Mouse (Mus musculus) hindbrain, postnatal 0 days (tissue): ENCODE results near the gene Pnrc2. TPM values are rescaled to one million over a fixed set of nuclear protein-coding genes. Genes with fewer than 3 reads are reported as not detected.

Experiments used
- ATAC-seq: fragments of 200-750 bp; cut with Nextera tagmentation; 2 replicates; pipeline ENCODE4 v1.8.0; 2017; ENCODE audit warnings: mild to moderate bottlenecking, moderate TSS enrichment, moderate library complexity
- DNase-seq: peaks from one replicate; pipeline ENCODE4 v3.0.0-alpha.2; 2015; ENCODE audit warnings: low spot score
- H3K27ac ChIP-seq: fragments of 300-500 bp; sonication (generic); 2 replicates; pipeline ENCODE4 v1.5.1; 2014; ENCODE audit warnings: mild to moderate bottlenecking
- H3K27me3 ChIP-seq: fragments of 300-500 bp; sonication (generic); 2 replicates; pipeline ENCODE4 v1.6.1; 2014; ENCODE audit warnings: low read length, mixed read lengths; ENCODE audit not compliant: insufficient read depth
- H3K36me3 ChIP-seq: fragments of 300-500 bp; sonication (generic); 2 replicates; pipeline ENCODE4 v1.6.1; 2014; ENCODE audit warnings: low read length, mixed read lengths; ENCODE audit not compliant: insufficient read depth
- H3K4me1 ChIP-seq: fragments of 300-500 bp; sonication (generic); 2 replicates; pipeline ENCODE4 v1.6.1; 2014; ENCODE audit warnings: antibody characterized with exemption, low read length, mixed read lengths; ENCODE audit not compliant: insufficient read depth
- H3K4me2 ChIP-seq: fragments of 300-500 bp; sonication (generic); 2 replicates; pipeline ENCODE4 v1.6.1; 2014; ENCODE audit warnings: low read depth, mild to moderate bottlenecking, low read length, moderate library complexity, mixed read lengths
- H3K4me3 ChIP-seq: fragments of 300-500 bp; sonication (generic); 2 replicates; pipeline ENCODE4 v1.5.1; 2014; ENCODE audit warnings: low read length
- H3K9ac ChIP-seq: fragments of 300-500 bp; sonication (generic); replicated peaks from 2 replicates; pipeline ENCODE4 v1.6.1; 2014; ENCODE audit warnings: mild to moderate bottlenecking, low read length, moderate library complexity, mixed read lengths
- H3K9me3 ChIP-seq: fragments of 300-500 bp; sonication (generic); 2 replicates; pipeline ENCODE4 v1.6.1; 2016; ENCODE audit warnings: low read length, mixed read lengths
- CTCF ChIP-seq: IDR thresholded peaks from 2 replicates; pipeline ENCODE4 v1.5.1; 2016; ENCODE audit warnings: antibody characterized with exemption, control low read depth, low read depth
- WGBS: fragments of 180-500 bp; shearing (Covaris S2); extraction: QIAGEN DNeasy Blood & Tissue Kit; methylation state at CpG from one replicate; pipeline ENCODE4 v1.1.7; 2014; 5-methylcytosine and 5-hydroxymethylcytosine counted together
- polyA plus RNA-seq: library from polyadenylated mRNA; unstranded; fragments of >200 nt; fragmentation: Nextera tagmentation; extraction: Ambion mirVana; gene quantifications from 2 replicates; pipeline ENCODE4 v1.2.1, GENCODE M21; 2015
- total RNA-seq: library from RNA; depleted of rRNA; stranded (reverse); fragments of >200 nt; gene quantifications from 2 replicates; pipeline ENCODE4 v1.2.3, GENCODE M21; 2014

Pnrc2 gene
- total and polyA plus RNA-seq, 2 experiments from 2014 or later = 54.9 to 81.7 TPM

- Histone ChIP-seq H3K4me2 (no peak overlapping the region), H3K4me1 (no peaks in the 10 kb centered on the region), H3K9ac (no peak overlapping the region), H3K9me3 (no peaks in the 10 kb centered on the region), H3K27me3 (no peaks in the 10 kb centered on the region), H3K36me3 (no peaks in the 10 kb centered on the region), H3K27ac (no peak overlapping the region), H3K4me3 (no peak overlapping the region)
- 51% methylated on average over 6 of the region's 6 CpGs for WGBS
- DNase-seq (no peak), ATAC-seq (no peak)
- TF ChIP-seq CTCF = no peak
Measured at GRCm38 (mm10) chr4:135884531-135884930, 10.9 kb upstream of the Pnrc2 start.

- 56% methylated on average over 7 of the region's 7 CpGs for WGBS
Measured at GRCm38 (mm10) chr4:135883881-135884516, 10.3 kb upstream of the Pnrc2 start.

GRCm38 (mm10) chr4:135883401-135883851 lies 9.8 kb upstream of the Pnrc2 start:
- no peak overlapping the region for H3K4me3 ChIP-seq
- no peak overlapping the region for H3K27ac ChIP-seq
- ATAC-seq (no peak), DNase-seq (no peak)
- H3K9ac ChIP-seq = no peak overlapping the region
- H3K9me3 ChIP-seq = no peaks in the 10 kb centered on the region
- no peaks in the 10 kb centered on the region for H3K27me3 ChIP-seq
- 41% methylated on average over 10 of the region's 10 CpGs for WGBS
- H3K4me2 ChIP-seq = no peak overlapping the region
- H3K4me1 ChIP-seq = no peaks in the 10 kb centered on the region
- no peaks in the 10 kb centered on the region for H3K36me3 ChIP-seq
- TF ChIP-seq CTCF = no peak

More at GRCm38 (mm10) chr4:135883881-135884516, 10.3 kb upstream of the Pnrc2 start:
- no peak for TF ChIP-seq CTCF
- no peak overlapping the region for H3K4me3 ChIP-seq
- no peak overlapping the region for H3K4me2 ChIP-seq
- DNase-seq (no peak), ATAC-seq (no peak)
- H3K27ac ChIP-seq = no peak overlapping the region
- no peaks in the 10 kb centered on the region for H3K4me1 ChIP-seq
- H3K27me3 ChIP-seq = no peaks in the 10 kb centered on the region
- no peak overlapping the region for H3K9ac ChIP-seq
- no peaks in the 10 kb centered on the region for H3K9me3 ChIP-seq
- H3K36me3 ChIP-seq = no peaks in the 10 kb centered on the region

- TF ChIP-seq CTCF = no peak
- ATAC-seq (no peak), DNase-seq (no peak)
- Histone ChIP-seq H3K4me2 (no peak overlapping the region), H3K4me3 (no peak overlapping the region), H3K9me3 (no peaks in the 10 kb centered on the region), H3K36me3 (no peaks in the 10 kb centered on the region), H3K27ac (no peak overlapping the region), H3K4me1 (peaks cover under 1% of the 10 kb centered on the region; the same call in 1 of the 2 replicates), H3K9ac (no peak overlapping the region), H3K27me3 (no peaks in the 10 kb centered on the region)
- WGBS = 84% methylated on average over 6 of the region's 6 CpGs
Measured at GRCm38 (mm10) chr4:135882023-135882422, 8.4 kb upstream of the Pnrc2 start.

- Histone ChIP-seq H3K4me3 (no peak overlapping the region), H3K4me1 (peaks cover 15% of the 10 kb centered on the region), H3K27ac (no peak overlapping the region), H3K4me2 (no peak overlapping the region), H3K9me3 (no peaks in the 10 kb centered on the region), H3K36me3 (no peaks in the 10 kb centered on the region), H3K27me3 (no peaks in the 10 kb centered on the region), H3K9ac (no peak overlapping the region)
- DNase-seq (no peak), ATAC-seq (no peak)
- WGBS = 76% methylated on average over 10 of the region's 10 CpGs
- TF ChIP-seq CTCF = no peak
Measured at GRCm38 (mm10) chr4:135880576-135880975, 6.9 kb upstream of the Pnrc2 start.

- DNase-seq (no peak), ATAC-seq (no peak)
- 88% methylated on average over 6 of the region's 6 CpGs for WGBS
- no peak for TF ChIP-seq CTCF
- no peak overlapping the region for H3K27ac ChIP-seq
- H3K9ac ChIP-seq = no peak overlapping the region
- no peaks in the 10 kb centered on the region for H3K9me3 ChIP-seq
- no peak overlapping the region for H3K4me2 ChIP-seq
- no peaks in the 10 kb centered on the region for H3K27me3 ChIP-seq
- H3K4me1 ChIP-seq = peaks cover 17% of the 10 kb centered on the region
- no peaks in the 10 kb centered on the region for H3K36me3 ChIP-seq
- H3K4me3 ChIP-seq = no peak overlapping the region
Measured at GRCm38 (mm10) chr4:135880018-135880417, 6.4 kb upstream of the Pnrc2 start.

- H3K27ac ChIP-seq = no peak overlapping the region
- H3K9ac ChIP-seq = no peak overlapping the region
- no peak overlapping the region for H3K4me3 ChIP-seq
- no peaks in the 10 kb centered on the region for H3K27me3 ChIP-seq
- peaks cover 24% of the 10 kb centered on the region for H3K4me1 ChIP-seq
- H3K4me2 ChIP-seq = no peak overlapping the region
- H3K9me3 ChIP-seq = no peaks in the 10 kb centered on the region
- WGBS = 59% methylated on average over 6 of the region's 6 CpGs
- DNase-seq (no peak), ATAC-seq (no peak)
- no peaks in the 10 kb centered on the region for H3K36me3 ChIP-seq
- no peak for TF ChIP-seq CTCF
Measured at GRCm38 (mm10) chr4:135879021-135879420, 5.4 kb upstream of the Pnrc2 start.
